Mouse (Mus musculus) cerebellum, adult 18-20 months (tissue): ENCODE results near the gene Ifitm5.
A peak's percentile ranks its signal among the peaks of the same experiment; 100 is the strongest.

Source experiments
- DNase-seq, 2 experiments: peaks; one replicate each; pipeline ENCODE4 v3.0.0; 2021

Gene Ifitm5

DNA sequence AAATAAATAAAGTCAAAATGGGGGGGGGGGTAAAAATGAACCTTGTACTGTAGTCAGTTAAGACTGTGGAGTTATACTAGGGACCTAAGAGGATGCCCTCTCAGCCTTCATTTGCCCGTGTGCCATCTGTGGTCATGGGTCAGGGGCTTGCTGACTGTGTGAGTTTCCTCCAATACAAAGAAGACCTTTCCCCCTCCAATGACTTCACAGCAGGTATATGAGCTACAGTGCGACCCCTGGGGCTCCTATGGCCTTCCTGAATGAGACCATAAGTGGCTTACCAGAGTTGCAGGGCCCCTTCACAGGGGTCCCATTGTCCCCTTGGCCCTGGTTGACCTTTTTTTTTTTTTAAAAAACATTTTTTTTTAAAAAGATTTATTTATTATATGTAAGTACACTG, 11.3 kb upstream of the Ifitm5 start:
- DNase-seq, result no peak

GRCm38 (mm10) chr7:140960026-140960425, 9.9 kb upstream of the Ifitm5 start:
- no peak for DNase-seq

DNA sequence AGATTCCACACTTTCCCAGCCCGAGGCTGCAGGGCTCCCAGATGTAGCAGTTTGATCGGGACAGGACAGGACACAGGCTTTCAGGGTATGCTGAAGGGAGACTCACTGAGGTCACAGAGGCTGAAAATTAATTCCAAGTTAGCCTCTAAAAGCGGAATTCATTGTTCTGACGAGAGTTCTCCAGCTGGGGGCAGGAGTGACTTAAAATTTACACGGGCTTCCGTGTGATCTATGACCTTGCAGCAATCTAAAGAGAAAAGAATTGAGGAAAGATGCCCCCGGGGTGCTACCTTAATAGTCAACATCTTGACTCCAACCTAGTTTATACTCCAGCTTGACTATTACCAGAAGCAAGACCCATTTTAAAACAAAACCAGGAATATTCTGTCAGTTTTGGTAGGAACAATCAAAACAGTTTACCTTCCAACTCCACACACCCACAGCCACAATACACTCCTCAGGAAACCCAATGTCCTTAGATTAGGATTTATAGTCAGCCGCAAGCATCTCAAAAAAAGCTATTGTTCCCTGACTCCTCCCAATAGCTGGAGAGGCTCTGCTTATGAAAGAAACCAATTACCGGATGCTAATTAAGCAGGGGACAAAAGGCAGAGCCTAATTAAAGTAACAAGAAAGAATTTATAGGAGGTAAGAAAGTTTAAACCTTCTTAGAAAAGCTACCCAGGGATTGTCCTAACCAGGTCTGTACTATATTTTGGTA, 9.2 kb upstream of the Ifitm5 start:
- peak; percentile 11 to 30 for DNase-seq

DNA sequence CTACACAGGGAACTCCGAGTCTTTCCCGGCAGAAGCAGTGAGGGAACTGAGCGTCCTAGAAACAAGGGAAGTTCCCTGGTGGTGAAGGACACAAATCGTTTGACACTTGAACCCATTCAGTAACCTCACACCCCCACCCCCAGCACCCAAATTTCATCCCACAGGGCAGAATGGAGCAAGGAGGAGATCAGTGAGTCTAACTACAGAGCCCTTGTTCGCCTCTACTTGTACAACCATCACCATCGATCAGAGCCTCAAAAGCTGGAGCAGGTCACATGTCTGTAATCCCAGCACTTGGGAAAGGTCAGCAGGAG, 6.4 kb upstream of the Ifitm5 start:
- no peak for DNase-seq

- DNase-seq, result no peak
Observed at GRCm38 (mm10) chr7:140955758-140956555, 5.9 kb upstream of the Ifitm5 start, which contains the start of the genes Gm45717 and Ifitm2. Gm45717 (minus strand) TSS chr7:140955937. Ifitm2 (minus strand) TSS chr7:140955987.

GRCm38 (mm10) chr7:140955342-140955741, 5.3 kb upstream of the Ifitm5 start:
- DNase-seq, result no peak

- DNase-seq, result no peak
Observed at GRCm38 (mm10) chr7:140954733-140955071, 4.6 kb upstream of the Ifitm5 start.

GRCm38 (mm10) chr7:140953800-140954732, 4.0 kb upstream of the Ifitm5 start:
- no peak for DNase-seq

DNA sequence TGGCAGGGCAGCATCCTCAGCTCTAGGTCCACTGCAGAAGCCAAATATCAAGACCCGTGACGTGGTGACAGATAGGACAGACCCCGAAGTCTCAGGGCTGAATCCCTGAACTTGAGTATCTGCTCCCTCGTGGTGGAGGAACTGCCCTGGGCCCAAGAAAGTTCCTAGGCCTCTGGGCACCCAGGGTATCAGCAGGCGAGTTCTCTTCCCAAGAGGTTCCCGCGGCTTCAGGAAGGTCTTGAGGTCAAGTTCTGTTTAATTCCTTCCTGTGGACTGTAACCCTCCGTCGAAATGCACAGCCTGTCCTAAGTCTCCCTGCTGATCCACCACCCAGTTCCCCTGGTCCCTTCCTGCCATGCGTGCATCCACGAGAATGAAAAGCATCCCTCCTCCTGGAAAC, 3.0 kb upstream of the Ifitm5 start:
- no peak for DNase-seq

GRCm38 (mm10) chr7:140952441-140952840, 2.4 kb upstream of the Ifitm5 start:
- no peak for DNase-seq

DNA sequence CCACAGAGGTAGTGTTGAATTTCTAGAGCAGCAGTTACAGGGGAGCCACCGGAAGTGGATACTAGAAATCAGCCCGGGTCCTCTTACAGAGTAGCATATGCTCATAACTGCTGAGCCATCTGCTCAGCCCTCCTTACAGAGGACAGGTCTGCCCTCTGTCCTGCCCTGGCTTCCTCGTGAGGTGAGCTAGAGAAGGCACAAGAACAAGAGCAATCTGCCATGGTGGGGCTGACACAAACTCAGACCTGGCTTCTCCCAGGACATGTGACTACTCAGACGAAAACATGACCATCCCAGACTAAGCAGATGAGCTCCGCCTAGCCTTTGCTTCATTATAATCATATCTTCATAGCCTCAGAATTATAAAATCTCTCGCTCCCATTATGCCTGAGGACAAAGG, 1.7 kb upstream of the Ifitm5 start:
- DNase-seq, result no peak

- no peak for DNase-seq
Observed at GRCm38 (mm10) chr7:140951051-140951450, 960 bp upstream of the Ifitm5 start.

- DNase-seq, result no peak
Observed at GRCm38 (mm10) chr7:140949255-140949654, 836 bp downstream of the Ifitm5 start.

- no peak for DNase-seq
Observed at GRCm38 (mm10) chr7:140948161-140948560, 1.9 kb downstream of the Ifitm5 start.

- no peak for DNase-seq
Observed at GRCm38 (mm10) chr7:140946980-140947379, 3.1 kb downstream of the Ifitm5 start.

DNA sequence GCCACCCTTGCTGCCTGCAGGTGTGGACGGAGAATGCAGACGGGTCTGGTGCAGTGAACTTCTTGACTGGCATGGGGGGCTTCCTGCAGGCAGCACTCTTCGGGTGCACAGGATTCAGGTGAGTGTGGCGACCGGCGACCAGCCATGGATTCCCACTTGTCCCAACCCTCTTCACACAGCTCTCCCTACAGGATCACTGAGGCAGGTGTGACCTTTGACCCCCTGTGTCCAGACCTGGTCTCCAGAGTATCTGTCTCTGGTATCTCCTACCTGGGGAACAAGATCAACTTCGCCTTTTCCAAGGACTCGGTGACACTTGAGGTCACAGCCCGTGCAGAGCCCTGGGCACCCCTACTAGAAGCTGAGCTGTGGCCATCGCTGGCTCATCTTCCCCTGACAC, 3.8 kb downstream of the Ifitm5 start:
- no peak for DNase-seq

DNA sequence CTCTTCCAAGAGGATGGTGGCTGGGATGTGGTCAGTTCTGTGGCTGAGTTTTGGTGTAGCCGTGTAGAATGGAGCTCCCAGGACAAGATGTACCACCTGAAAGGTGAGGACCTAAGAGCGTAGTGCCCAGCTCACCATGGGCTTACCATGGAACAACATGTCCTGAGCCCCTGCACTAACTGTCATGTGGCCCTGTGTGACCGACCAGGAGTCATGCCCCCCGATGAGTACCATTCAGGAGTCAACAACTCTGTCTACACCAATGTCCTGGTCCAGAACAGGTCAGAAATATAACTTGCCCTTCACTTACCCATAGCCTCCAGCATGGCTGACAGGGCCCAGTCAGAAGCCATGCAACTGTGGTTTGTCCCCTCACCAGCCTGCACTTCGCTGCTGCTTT, 4.8 kb downstream of the Ifitm5 start:
- DNase-seq, result no peak

- DNase-seq, result no peak
Observed at GRCm38 (mm10) chr7:140944236-140944635, 5.9 kb downstream of the Ifitm5 start.

DNA sequence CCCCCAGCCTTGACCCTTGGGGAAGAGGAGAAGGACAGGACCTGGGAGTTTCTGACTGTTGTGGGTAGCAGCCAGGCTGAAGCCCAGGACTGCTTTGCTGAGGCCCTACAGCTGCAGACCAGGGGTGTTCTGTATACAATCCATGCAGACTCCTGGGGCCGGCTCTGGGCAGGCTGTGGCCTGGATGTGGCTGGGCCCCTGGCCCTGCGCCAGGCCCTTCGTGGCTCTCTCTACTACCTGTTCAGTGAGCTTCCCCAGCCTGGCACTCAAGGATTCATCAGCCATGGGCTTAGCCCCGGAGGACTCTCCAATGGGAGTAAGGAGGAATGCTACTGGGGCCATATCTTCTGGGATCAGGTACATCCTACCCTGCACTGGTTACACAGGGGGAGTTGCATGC, 6.7 kb downstream of the Ifitm5 start:
- no peak for DNase-seq

- no peak for DNase-seq
Observed at GRCm38 (mm10) chr7:140942811-140943210, 7.3 kb downstream of the Ifitm5 start.

DNA sequence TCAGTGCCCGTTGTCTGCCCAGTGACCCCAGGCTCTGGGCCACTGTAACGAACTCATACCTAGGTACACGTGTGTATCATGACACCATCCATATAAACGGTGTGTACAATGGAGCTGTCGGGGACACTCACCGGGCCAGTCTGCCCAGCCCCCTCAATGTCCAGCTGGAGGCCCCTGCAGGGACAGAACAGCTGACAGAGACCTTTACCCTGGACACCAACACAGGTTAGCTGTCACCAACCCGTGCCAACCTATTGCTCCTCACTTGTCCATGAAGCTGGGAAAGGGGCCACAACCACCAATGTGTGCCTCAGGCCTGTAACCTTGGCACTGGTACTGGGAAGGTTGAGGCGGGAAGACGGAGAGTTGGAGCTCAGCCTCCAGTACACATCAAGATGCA, 7.8 kb downstream of the Ifitm5 start:
- DNase-seq, result no peak

DNA sequence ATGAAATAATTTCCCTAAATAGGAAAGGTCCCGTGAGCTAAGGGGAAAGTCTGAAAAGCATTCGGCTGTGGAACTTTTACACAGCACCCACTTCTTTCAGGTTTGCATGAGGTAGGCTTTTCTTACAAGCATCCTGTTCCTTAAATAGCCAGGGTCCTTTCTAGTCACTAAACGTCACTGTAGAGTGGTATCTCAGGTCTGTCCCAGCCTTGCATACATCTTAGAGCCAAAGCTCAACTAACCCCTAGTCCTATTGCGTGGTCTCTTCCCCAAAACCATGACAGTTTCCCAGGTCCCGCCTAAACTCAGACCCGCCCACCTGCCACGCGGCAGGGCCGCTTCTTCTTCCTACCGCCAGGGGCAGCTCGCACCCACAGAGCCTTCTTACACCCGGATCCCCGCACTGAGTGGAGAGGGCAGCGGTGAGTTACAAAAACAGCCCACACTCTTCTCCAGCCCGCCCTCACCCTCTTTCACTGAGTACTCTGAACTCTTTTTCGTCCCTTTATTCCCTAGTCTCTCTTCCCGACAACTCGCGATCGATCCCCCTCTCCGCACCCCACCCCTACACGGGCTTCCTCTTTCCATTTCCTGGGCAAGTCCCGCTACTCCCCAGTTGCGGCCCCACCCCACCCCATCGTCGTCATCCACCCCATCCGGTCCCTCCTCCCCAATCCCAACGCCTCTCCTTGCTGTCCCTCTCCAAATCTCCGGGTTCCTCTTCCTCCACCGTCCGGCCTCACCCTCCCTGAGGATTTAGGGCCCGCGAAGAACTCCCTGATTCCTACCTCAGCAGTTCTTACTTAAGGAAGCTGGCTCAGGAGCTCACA, 8.7 kb downstream of the Ifitm5 start, which contains the start of gene Pgghg:
Gene Pgghg (plus strand): TSS at position 170 of the 830 bp plus-strand sequence.
- peak; percentile 49 to 57 for DNase-seq
